Mouse (Mus musculus): ENCODE results near the gene Plcb1. TPM values are rescaled to one million over a fixed set of nuclear protein-coding genes. Genes with fewer than 3 reads are reported as not detected.

The Plcb1 gene
- polyA plus RNA-seq, 1 experiment from 2014 or later: 48.3 TPM

GRCm38 (mm10) chr2:134946911-134947310 lies 161.0 kb downstream of the Plcb1 start:
- H3K4me1 ChIP-seq (replicated peaks): 0 out of 2 replicates have a peak, but pooled peaks cover 3% of the 10 kb centered on the region
- no peak overlapping the region for H3K9ac ChIP-seq
- ATAC-seq (ENCODE audit: low FRiP score): no peak
- no peaks in the 10 kb centered on the region for H3K36me3 ChIP-seq
- no peak overlapping the region for H3K4me2 ChIP-seq
- H3K27ac ChIP-seq: no peak overlapping the region
- H3K9me3 ChIP-seq: no peaks in the 10 kb centered on the region
- H3K27me3 ChIP-seq: no peaks in the 10 kb centered on the region
- H3K4me3 ChIP-seq: no peak overlapping the region
- WGBS: 83% methylated on average over 1 of the region's 1 CpGs

GRCm38 (mm10) chr2:134952088-134952487 lies 166.2 kb downstream of the Plcb1 start:
- WGBS: 76% methylated on average over 5 of the region's 5 CpGs
- Histone ChIP-seq H3K9ac (no peak overlapping the region), H3K4me3 (no peak overlapping the region), H3K27ac (no peak overlapping the region), H3K27me3 (no peaks in the 10 kb centered on the region), H3K4me2 (no peak overlapping the region), H3K36me3 (no peaks in the 10 kb centered on the region), H3K9me3 (no peaks in the 10 kb centered on the region), H3K4me1 (replicated peaks) (no peaks in the 10 kb centered on the region)
- ATAC-seq (ENCODE audit: low FRiP score): no peak

GRCm38 (mm10) chr2:134956436-134956835 lies 170.6 kb downstream of the Plcb1 start:
- ATAC-seq (ENCODE audit: low FRiP score): no peak

GRCm38 (mm10) chr2:134966131-134966530 lies 180.3 kb downstream of the Plcb1 start:
- Histone ChIP-seq H3K4me3 (no peak overlapping the region), H3K4me1 (replicated peaks) (no peaks in the 10 kb centered on the region), H3K36me3 (no peaks in the 10 kb centered on the region), H3K27me3 (no peaks in the 10 kb centered on the region), H3K9me3 (no peaks in the 10 kb centered on the region), H3K27ac (no peak overlapping the region), H3K9ac (no peak overlapping the region), H3K4me2 (no peak overlapping the region)
- ATAC-seq (ENCODE audit: low FRiP score): no peak
- 86% methylated on average over 4 of the region's 4 CpGs for WGBS

More at GRCm38 (mm10) chr2:134956436-134956835, 170.6 kb downstream of the Plcb1 start:
- H3K36me3 ChIP-seq: no peaks in the 10 kb centered on the region
- H3K9me3 ChIP-seq: no peaks in the 10 kb centered on the region
- H3K27me3 ChIP-seq: no peaks in the 10 kb centered on the region
- H3K4me3 ChIP-seq: no peak overlapping the region
- no peak overlapping the region for H3K4me2 ChIP-seq
- H3K27ac ChIP-seq: no peak overlapping the region
- 92% methylated on average over 4 of the region's 4 CpGs for WGBS
- no peaks in the 10 kb centered on the region for H3K4me1 ChIP-seq (replicated peaks)
- no peak overlapping the region for H3K9ac ChIP-seq

DNA sequence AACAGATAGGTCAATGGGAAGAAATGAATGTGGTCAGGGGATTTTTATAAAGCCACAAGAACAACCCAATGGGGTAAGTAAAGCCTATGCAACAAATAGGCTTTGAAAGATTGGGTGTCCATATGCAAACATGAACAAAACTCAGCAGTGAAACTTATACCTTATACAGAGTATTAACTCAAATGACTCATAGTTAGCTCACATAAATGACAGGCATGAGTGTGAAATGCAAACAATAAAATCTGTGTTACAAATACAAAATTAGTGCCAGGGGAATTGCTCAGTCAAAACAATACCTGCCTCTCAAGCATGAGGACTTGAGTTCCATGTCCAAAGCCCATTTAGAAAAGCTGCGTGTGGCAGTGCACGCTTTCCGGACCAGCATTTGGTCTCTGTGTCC lies 182.5 kb downstream of the Plcb1 start:
- H3K4me1 ChIP-seq (replicated peaks): no peaks in the 10 kb centered on the region
- no peak overlapping the region for H3K27ac ChIP-seq
- no peak overlapping the region for H3K4me2 ChIP-seq
- no peaks in the 10 kb centered on the region for H3K27me3 ChIP-seq
- no peaks in the 10 kb centered on the region for H3K9me3 ChIP-seq
- no peak overlapping the region for H3K4me3 ChIP-seq
- H3K9ac ChIP-seq: no peak overlapping the region
- 84% methylated on average over 3 of the region's 3 CpGs for WGBS
- ATAC-seq (ENCODE audit: low FRiP score): no peak
- no peaks in the 10 kb centered on the region for H3K36me3 ChIP-seq

DNA sequence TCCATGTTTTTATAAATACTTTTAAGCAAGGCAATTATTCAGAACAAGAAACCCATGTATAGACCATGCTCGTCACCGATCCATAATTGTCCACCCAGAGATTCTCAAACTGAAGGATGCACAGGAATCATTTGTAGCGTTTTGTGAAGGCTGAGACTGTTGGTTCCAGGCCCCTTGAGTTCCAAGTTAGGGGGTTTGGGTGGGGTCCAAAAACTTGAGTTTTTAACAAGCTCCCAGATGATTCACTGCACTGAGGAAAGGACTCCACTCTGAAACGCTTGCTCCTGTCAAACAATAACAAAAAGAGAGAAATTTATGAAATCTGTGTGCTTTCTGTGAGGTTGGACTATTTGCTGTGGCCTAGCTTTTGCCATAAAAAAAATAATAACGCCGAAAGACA lies 186.5 kb downstream of the Plcb1 start:
- Histone ChIP-seq H3K4me2 (no peak overlapping the region), H3K4me1 (replicated peaks) (peaks cover 7% of the 10 kb centered on the region), H3K27me3 (no peaks in the 10 kb centered on the region), H3K9me3 (no peaks in the 10 kb centered on the region), H3K27ac (no peak overlapping the region), H3K36me3 (no peaks in the 10 kb centered on the region), H3K9ac (no peak overlapping the region), H3K4me3 (no peak overlapping the region)
- ATAC-seq (ENCODE audit: low FRiP score): no peak
- 87% methylated on average over 6 of the region's 6 CpGs for WGBS

DNA sequence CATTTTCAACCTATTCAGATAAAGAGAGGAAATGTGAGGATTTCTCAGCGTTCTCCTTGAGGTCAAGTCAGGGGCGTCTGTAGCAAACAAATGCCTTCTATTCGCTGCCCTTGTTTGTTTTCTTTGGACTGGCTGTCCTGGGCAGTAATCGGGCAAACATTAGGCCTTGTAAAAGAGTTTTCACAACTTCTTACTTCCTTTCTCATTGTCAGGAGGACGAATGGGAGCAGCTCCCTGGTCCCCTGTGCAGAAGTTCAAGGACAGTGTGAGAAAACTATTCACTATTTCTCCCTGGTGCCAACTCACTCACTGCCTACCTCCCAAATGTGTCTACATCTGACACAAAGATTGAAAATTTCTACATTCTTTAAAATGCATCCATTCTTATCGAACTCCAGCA lies 188.8 kb downstream of the Plcb1 start:
- WGBS: 46% methylated on average over 6 of the region's 6 CpGs
- H3K4me1 ChIP-seq (replicated peaks): peaks cover 7% of the 10 kb centered on the region
- H3K27ac ChIP-seq: no peak overlapping the region
- H3K9me3 ChIP-seq: no peaks in the 10 kb centered on the region
- H3K4me2 ChIP-seq: no peak overlapping the region
- no peak overlapping the region for H3K4me3 ChIP-seq
- H3K9ac ChIP-seq: no peak overlapping the region
- H3K27me3 ChIP-seq: no peaks in the 10 kb centered on the region
- ATAC-seq (ENCODE audit: low FRiP score): no peak
- H3K36me3 ChIP-seq: no peaks in the 10 kb centered on the region

DNA sequence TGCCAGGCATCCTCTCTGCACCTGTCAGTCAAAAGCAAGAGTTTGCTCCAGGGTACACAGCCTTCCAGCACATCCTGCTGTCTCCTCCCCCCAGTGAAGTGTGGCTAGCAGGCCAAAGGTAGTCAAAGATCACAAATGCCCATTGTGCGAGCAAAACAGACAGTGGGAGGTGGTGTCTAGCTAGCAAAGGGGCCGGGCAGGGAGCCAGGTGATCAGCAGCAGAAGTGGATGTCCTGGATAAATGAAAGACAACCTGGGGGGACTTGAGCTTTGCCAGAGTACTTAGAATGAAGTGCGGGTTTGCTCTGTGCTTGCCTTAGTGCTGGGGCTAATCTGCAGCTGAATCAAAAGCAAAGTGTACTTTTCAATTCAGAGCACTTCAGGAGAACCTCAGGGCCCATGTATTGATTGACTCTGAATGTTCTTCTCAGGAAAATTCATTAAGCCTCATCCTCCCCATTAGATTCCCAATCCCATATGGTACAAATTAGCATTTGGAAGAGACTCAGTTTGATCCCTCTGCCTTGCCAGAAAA lies 191.0 kb downstream of the Plcb1 start:
- peak overlapping the region; percentile 26; the same call in 1 of the 2 replicates for H3K27ac ChIP-seq
- H3K4me1 ChIP-seq (replicated peaks): peaks cover 7% of the 10 kb centered on the region
- H3K9me3 ChIP-seq: no peaks in the 10 kb centered on the region
- no peaks in the 10 kb centered on the region for H3K27me3 ChIP-seq
- no peak overlapping the region for H3K9ac ChIP-seq
- no peak overlapping the region for H3K4me2 ChIP-seq
- ATAC-seq (ENCODE audit: low FRiP score): 0 out of 2 replicates have a peak, but pooled peaks have one; percentile 32
- no peaks in the 10 kb centered on the region for H3K36me3 ChIP-seq
- H3K4me3 ChIP-seq: no peak overlapping the region
- 42% methylated on average over 3 of the region's 3 CpGs for WGBS

GRCm38 (mm10) chr2:134977641-134978040 lies 191.8 kb downstream of the Plcb1 start:
- 92% methylated on average over 1 of the region's 1 CpGs for WGBS
- H3K4me3 ChIP-seq: no peak overlapping the region
- ATAC-seq (ENCODE audit: low FRiP score): no peak
- H3K36me3 ChIP-seq: no peaks in the 10 kb centered on the region
- H3K4me2 ChIP-seq: no peak overlapping the region
- no peaks in the 10 kb centered on the region for H3K27me3 ChIP-seq
- H3K4me1 ChIP-seq (replicated peaks): peaks cover 7% of the 10 kb centered on the region
- no peak overlapping the region for H3K9ac ChIP-seq
- no peak overlapping the region for H3K27ac ChIP-seq
- H3K9me3 ChIP-seq: no peaks in the 10 kb centered on the region

GRCm38 (mm10) chr2:134981394-134981793 lies 195.5 kb downstream of the Plcb1 start:
- no peak overlapping the region for H3K4me3 ChIP-seq
- no peak for ATAC-seq (ENCODE audit: low FRiP score)
- H3K27ac ChIP-seq: no peak overlapping the region
- H3K9me3 ChIP-seq: no peaks in the 10 kb centered on the region
- no peak overlapping the region for H3K9ac ChIP-seq
- no peak overlapping the region for H3K4me2 ChIP-seq
- H3K27me3 ChIP-seq: no peaks in the 10 kb centered on the region
- peaks cover 7% of the 10 kb centered on the region for H3K4me1 ChIP-seq (replicated peaks)
- no peaks in the 10 kb centered on the region for H3K36me3 ChIP-seq

GRCm38 (mm10) chr2:134984884-134985283 lies 199.0 kb downstream of the Plcb1 start:
- 75% methylated on average over 3 of the region's 3 CpGs for WGBS
- H3K4me1 ChIP-seq (replicated peaks): no peaks in the 10 kb centered on the region
- no peak for ATAC-seq (ENCODE audit: low FRiP score)

DNA sequence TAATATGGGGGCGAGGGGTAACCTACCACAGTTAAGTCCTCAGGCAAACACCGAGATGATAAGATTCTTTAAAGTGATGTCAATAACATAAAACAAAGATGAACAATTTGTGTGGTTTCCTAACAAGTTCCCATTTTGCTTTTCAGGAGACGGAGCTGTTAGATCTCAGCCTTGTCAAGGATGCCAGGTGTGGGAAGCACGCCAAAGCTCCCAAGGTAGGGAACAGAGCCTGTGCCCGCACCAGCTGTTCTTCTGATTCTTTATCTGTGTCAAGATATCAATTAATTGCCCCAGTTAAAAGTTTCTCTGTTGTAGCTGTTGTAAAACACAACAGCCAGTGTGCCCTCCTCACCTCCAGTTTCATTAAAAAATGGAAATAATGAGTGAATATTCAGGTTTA lies 202.1 kb downstream of the Plcb1 start:
- WGBS: 86% methylated on average over 5 of the region's 5 CpGs
- H3K4me1 ChIP-seq (replicated peaks): no peaks in the 10 kb centered on the region
- H3K4me2 ChIP-seq: no peak overlapping the region

More at GRCm38 (mm10) chr2:134984884-134985283, 199.0 kb downstream of the Plcb1 start:
- Histone ChIP-seq H3K4me2 (no peak overlapping the region), H3K9me3 (no peaks in the 10 kb centered on the region), H3K27me3 (no peaks in the 10 kb centered on the region), H3K27ac (no peak overlapping the region), H3K4me3 (no peak overlapping the region), H3K9ac (no peak overlapping the region), H3K36me3 (no peaks in the 10 kb centered on the region)

GRCm38 (mm10) chr2:134989650-134990292 lies 203.9 kb downstream of the Plcb1 start:
- 75% methylated on average over 9 of the region's 9 CpGs for WGBS
- ATAC-seq (ENCODE audit: low FRiP score): no peak
- Histone ChIP-seq H3K4me3 (no peak overlapping the region), H3K36me3 (no peaks in the 10 kb centered on the region), H3K27ac (no peak overlapping the region), H3K27me3 (no peaks in the 10 kb centered on the region), H3K9ac (no peak overlapping the region), H3K4me1 (replicated peaks) (no peaks in the 10 kb centered on the region), H3K9me3 (no peaks in the 10 kb centered on the region), H3K4me2 (no peak overlapping the region)

More for the DNA sequence above, 202.1 kb downstream of the Plcb1 start:
- Histone ChIP-seq H3K9me3 (no peaks in the 10 kb centered on the region), H3K9ac (no peak overlapping the region), H3K27me3 (no peaks in the 10 kb centered on the region), H3K27ac (no peak overlapping the region), H3K36me3 (no peaks in the 10 kb centered on the region), H3K4me3 (no peak overlapping the region)
- ATAC-seq (ENCODE audit: low FRiP score): no peak

Data from hindbrain, embryonic 13.5 days (tissue).